ENCODE assay signal across 7 mouse cellular contexts in genomic region chr11:76374491-76375185, GRCm38 (mm10). TPM values are rescaled to one million over a fixed set of nuclear protein-coding genes. Genes with fewer than 3 reads are reported as not detected.
A peak's percentile ranks its signal among the peaks of the same experiment; 100 is the strongest.
DNase-seq lines count a peak whose midpoint lies in the region; ATAC-seq and TF ChIP-seq lines count a peak whose summit lies in the region.

No protein-coding gene starts in this region.

- no peaks in the 10 kb centered on the region for H3K27me3 ChIP-seq in heart, embryonic 14.5 days (ENCODE audit: control insufficient read depth, insufficient read depth, low read length)
- H3K27me3 ChIP-seq in kidney, postnatal 0 days (ENCODE audit: insufficient read depth, low read length) = no peaks in the 10 kb centered on the region
- H3K27me3 ChIP-seq in midbrain, embryonic 15.5 days (replicated peaks) = no peaks in the 10 kb centered on the region
- H3K27me3 ChIP-seq in thymus, adult 2 months (ENCODE audit: control insufficient read depth, insufficient read depth, low read length) = no peaks in the 10 kb centered on the region

- H3K9me3 ChIP-seq in heart, embryonic 14.5 days (ENCODE audit: control insufficient read depth, low read length) = no peaks in the 10 kb centered on the region
- no peaks in the 10 kb centered on the region for H3K9me3 ChIP-seq in kidney, postnatal 0 days (replicated peaks; ENCODE audit: low read length)
- H3K9me3 ChIP-seq in midbrain, embryonic 15.5 days = no peaks in the 10 kb centered on the region

- TF ChIP-seq CTCF in kidney, postnatal 0 days (IDR thresholded peaks at IDR 0.05; ENCODE audit: low read depth) = no peak
- no peak for TF ChIP-seq CTCF in thymus, adult 2 months (IDR thresholded peaks at IDR 0.05; ENCODE audit: borderline replicate concordance, control insufficient read depth, extremely low read depth, insufficient read depth, low read length, poor library complexity)

- TF ChIP-seq POLR2A in thymus, adult 2 months (IDR thresholded peaks at IDR 0.05; ENCODE audit: control insufficient read depth, extremely low read depth, insufficient read depth, low read length, poor library complexity) = no peak

- peak overlapping the region; percentile 51 for H3K4me2 ChIP-seq in heart, embryonic 14.5 days (ENCODE audit: low read length)
- H3K4me2 ChIP-seq in kidney, postnatal 0 days (ENCODE audit: low read length) = peak overlapping the region; percentile 28; the same call in 1 of the 2 replicates
- no peak overlapping the region for H3K4me2 ChIP-seq in midbrain, embryonic 15.5 days

- no peaks in the 10 kb centered on the region for H3K36me3 ChIP-seq in heart, embryonic 14.5 days (ENCODE audit: control insufficient read depth, insufficient read depth, low read length)
- no peaks in the 10 kb centered on the region for H3K36me3 ChIP-seq in kidney, postnatal 0 days (ENCODE audit: insufficient read depth, low read length)
- H3K36me3 ChIP-seq in midbrain, embryonic 15.5 days (replicated peaks) = no peaks in the 10 kb centered on the region
- H3K36me3 ChIP-seq in thymus, adult 2 months (ENCODE audit: control insufficient read depth, insufficient read depth, low read length) = no peaks in the 10 kb centered on the region

- no peak overlapping the region for H3K4me3 ChIP-seq in heart, embryonic 14.5 days (ENCODE audit: control insufficient read depth in 1 of 2, insufficient read depth in 1 of 2, low read depth in 1 of 2, low read length in 2 of 2)
- no peak overlapping the region for H3K4me3 ChIP-seq in kidney, postnatal 0 days (replicated peaks; ENCODE audit: low read depth, low read length)
- no peak overlapping the region for H3K4me3 ChIP-seq in midbrain, embryonic 15.5 days
- no peak overlapping the region for H3K4me3 ChIP-seq in thymus, adult 2 months (ENCODE audit: control insufficient read depth, insufficient read depth, low read length)

- H3K27ac ChIP-seq in heart, embryonic 14.5 days (replicated peaks in 1 of 2; ENCODE audit: control insufficient read depth in 1 of 2, insufficient read depth in 1 of 2, low read depth in 2 of 2, low read length in 2 of 2) = peak overlapping the region; percentile 94 to 99
- peak overlapping the region; percentile 88 for H3K27ac ChIP-seq in kidney, postnatal 0 days
- H3K27ac ChIP-seq in midbrain, embryonic 15.5 days = 0 out of 2 replicates have a peak overlapping the region, but pooled peaks have one; percentile 10
- no peak overlapping the region for H3K27ac ChIP-seq in thymus, adult 2 months (ENCODE audit: control insufficient read depth, insufficient read depth, low read length)

- H3K9ac ChIP-seq in heart, embryonic 14.5 days (ENCODE audit: low read length) = peak overlapping the region; percentile 54
- H3K9ac ChIP-seq in kidney, postnatal 0 days (ENCODE audit: low read depth, low read length) = 0 out of 2 replicates have a peak overlapping the region, but pooled peaks have one; percentile 24
- H3K9ac ChIP-seq in midbrain, embryonic 15.5 days = no peak overlapping the region

- peak; percentile 82 for ATAC-seq in heart, embryonic 14.5 days (ENCODE audit: insufficient number of reproducible peaks, insufficient read depth, low FRiP score, low read depth)
- ATAC-seq in kidney, postnatal 0 days (replicated peaks; ENCODE audit: low FRiP score, low read depth) = peak; percentile 80
- ATAC-seq in midbrain, embryonic 15.5 days (replicated peaks) = no peak

- 10% methylated on average over 17 of the region's 17 CpGs for WGBS in heart, embryonic 14.5 days
- WGBS in kidney, postnatal 0 days = 22% methylated on average over 17 of the region's 17 CpGs
- WGBS in midbrain, embryonic 15.5 days = 69% methylated on average over 17 of the region's 17 CpGs
- WGBS in thymus, adult 2 months = 86% methylated on average over 17 of the region's 17 CpGs

- DNase-seq in ZHBTc4 (ENCODE audit: low read depth, low spot score) = peak; percentile 87
- DNase-seq in embryo, embryonic 11.5 days (ENCODE audit: low read depth, low spot score) = peak; percentile 82
- peak; percentile 97 for DNase-seq in kidney, postnatal 0 days (ENCODE audit: low spot score)
- peak; percentile 81 for DNase-seq in yolk sac, embryonic 10.5 days (ENCODE audit: low spot score)
- DNase-seq in thymus, adult 2 months = no peak

- H3K4me1 ChIP-seq in heart, embryonic 14.5 days (ENCODE audit: control insufficient read depth in 2 of 2, insufficient read depth in 2 of 2, low read length in 2 of 2) = peaks cover 39 to 47% of the 10 kb centered on the region in 2 experiments
- peaks cover 31% of the 10 kb centered on the region for H3K4me1 ChIP-seq in kidney, postnatal 0 days (replicated peaks; ENCODE audit: insufficient read depth, low read length)
- 0 out of 2 replicates have a peak, but pooled peaks cover 5% of the 10 kb centered on the region for H3K4me1 ChIP-seq in midbrain, embryonic 15.5 days
- no peaks in the 10 kb centered on the region for H3K4me1 ChIP-seq in thymus, adult 2 months (replicated peaks; ENCODE audit: control insufficient read depth, insufficient read depth, low read length)

RNA-seq across cellular contexts. Expression of gene Nxn, which starts 24.3 kb away (rescaled TPM):
- 23.7 and 26.8 TPM in 2 replicates for polyA plus RNA-seq in heart, embryonic 14.5 days (2014; fragmentation: Nextera tagmentation; extraction: Ambion mirVana)
- 23.7 and 26.0 TPM in 2 replicates for polyA plus RNA-seq in kidney, postnatal 0 days (2015; fragmentation: Nextera tagmentation; extraction: Ambion mirVana)
- polyA plus RNA-seq in midbrain, embryonic 15.5 days (2015; fragmentation: Nextera tagmentation; extraction: Ambion mirVana) = 22.3 and 23.1 TPM in 2 replicates
- 24.7 and 25.3 TPM in 2 replicates for polyA plus RNA-seq in thymus, adult 2 months (2012; rRNA removed)

RNA-seq across cellular contexts. Expression of gene Timm22, which starts 32.1 kb away (rescaled TPM):
- 93.4 and 96.2 TPM in 2 replicates for polyA plus RNA-seq in heart, embryonic 14.5 days (2014; fragmentation: Nextera tagmentation; extraction: Ambion mirVana)
- 122 and 128 TPM in 2 replicates for polyA plus RNA-seq in kidney, postnatal 0 days (2015; fragmentation: Nextera tagmentation; extraction: Ambion mirVana)
- polyA plus RNA-seq in midbrain, embryonic 15.5 days (2015; fragmentation: Nextera tagmentation; extraction: Ambion mirVana) = 103 and 109 TPM in 2 replicates
- polyA plus RNA-seq in thymus, adult 2 months (2012; rRNA removed) = 18.0 and 20.4 TPM in 2 replicates
